Mouse (Mus musculus) heart, adult 2 months (tissue): ENCODE measurements around the gene Vps35l.

ENCODE experiments used
- CTCF ChIP-seq: fragments of 200-600 bp; IDR thresholded peaks from 2 replicates; pipeline ENCODE4 v1.8.1; 2022; ENCODE audit warnings: antibody characterized with exemption, mild to moderate bottlenecking, moderate library complexity
- EP300 ChIP-seq: fragments of 200-500 bp; IDR thresholded peaks from 2 replicates; pipeline ENCODE4 v1.6.1; 2011; ENCODE audit warnings: low read depth, low read length, control low read depth; ENCODE audit not compliant: insufficient read depth
- POLR2A ChIP-seq: fragments of 200-500 bp; IDR thresholded peaks from 2 replicates; pipeline ENCODE4 v1.6.1; 2011; ENCODE audit warnings: mild to moderate bottlenecking, low read depth, low read length, control low read depth; ENCODE audit not compliant: insufficient read depth

- no peak for TF ChIP-seq CTCF
- no peak for TF ChIP-seq POLR2A
- TF ChIP-seq EP300: 0 out of 2 replicates have a peak, but pooled peaks have one; percentile 34
These were observed 67.9 kb downstream of the Vps35l start for GRCm38 (mm10) chr7:118807899-118808298.
